Mouse (Mus musculus) C2C12 (cell line): Measurements from ENCODE around the gene Pld6. TPM values are rescaled to one million over a fixed set of nuclear protein-coding genes. Genes with fewer than 3 reads are reported as not detected.

Experiments used
- H3K27me3 ChIP-seq: one replicate; pipeline ENCODE4 v1.6.1; 2011; ENCODE audit not compliant: control insufficient read depth, insufficient read depth, insufficient read length
- H3K36me3 ChIP-seq: one replicate; pipeline ENCODE4 v1.6.1; 2011; ENCODE audit not compliant: control insufficient read depth, insufficient read depth
- H3K4me3 ChIP-seq: one replicate; pipeline ENCODE4 v1.5.1; 2011; ENCODE audit warnings: mild to moderate bottlenecking, control low read depth; ENCODE audit not compliant: poor library complexity, insufficient read depth, severe bottlenecking
- H3K79me2 ChIP-seq: one replicate; pipeline ENCODE4 v1.6.1; 2011; ENCODE audit not compliant: control insufficient read depth, insufficient read depth
- H3K79me3 ChIP-seq: one replicate; pipeline ENCODE4 v1.6.1; 2011; ENCODE audit warnings: low read depth, control low read depth
- H3ac ChIP-seq: one replicate; pipeline ENCODE3; 2011; ENCODE audit warnings: low read depth; ENCODE audit not compliant: control insufficient read depth, insufficient read length
- CEBPB ChIP-seq: IDR thresholded peaks from one replicate; pipeline ENCODE4 v1.6.1; 2011; ENCODE audit warnings: low read depth, mild to moderate bottlenecking, control low read depth, moderate library complexity
- CTCF ChIP-seq: IDR thresholded peaks from one replicate; pipeline ENCODE4 v1.5.1; 2011; ENCODE audit not compliant: control insufficient read depth, insufficient read depth, insufficient read length
- FOSL1 ChIP-seq: IDR thresholded peaks from one replicate; pipeline ENCODE4 v1.8.0; 2011; ENCODE audit warnings: mild to moderate bottlenecking, low read length; ENCODE audit not compliant: poor library complexity, insufficient read depth, severe bottlenecking
- MAX ChIP-seq: IDR thresholded peaks from one replicate; pipeline ENCODE4 v1.6.1; 2011; ENCODE audit warnings: mild to moderate bottlenecking, control low read depth
- MYOD1 ChIP-seq: IDR thresholded peaks from one replicate; pipeline ENCODE4 v1.6.1; 2011; ENCODE audit warnings: low read depth; ENCODE audit not compliant: control insufficient read depth, insufficient read length
- MYOG ChIP-seq: IDR thresholded peaks from one replicate; pipeline ENCODE4 v1.6.1; 2011; ENCODE audit not compliant: control insufficient read depth, insufficient read length; ENCODE audit errors: extremely low read depth
- USF1 ChIP-seq: IDR thresholded peaks from one replicate; pipeline ENCODE4 v1.6.1; 2011; ENCODE audit warnings: low read depth, mild to moderate bottlenecking, control low read depth, moderate library complexity
- polyA plus RNA-seq: library from polyadenylated mRNA; unstranded; fragments of >200 nt; fragmentation: generic; extraction: Trizol; gene quantifications from one replicate; pipeline ENCODE4 v1.2.1, GENCODE M21; 2012; ENCODE audit warnings: missing spikeins

Gene Pld6
- polyA plus RNA-seq, 1 experiment: 0.02 TPM

- peaks cover 93% of the 10 kb centered on the region for H3K36me3 ChIP-seq
- no peak overlapping the region for H3K4me3 ChIP-seq
Measured at GRCm38 (mm10) chr11:59769307-59769706, 18.1 kb downstream of the Pld6 start.

GRCm38 (mm10) chr11:59760796-59761195 is 26.6 kb downstream of the Pld6 start:
- Histone ChIP-seq H3ac (no peak overlapping the region), H3K4me3 (no peak overlapping the region), H3K79me3 (no peaks in the 10 kb centered on the region), H3K79me2 (peaks cover 4% of the 10 kb centered on the region), H3K36me3 (peaks cover 95% of the 10 kb centered on the region), H3K27me3 (no peaks in the 10 kb centered on the region)
- TF ChIP-seq USF1 (no peak), MAX (no peak), MYOG (no peak), CEBPB (no peak), MYOD1 (no peak), CTCF (no peak), FOSL1 (no peak)

More at GRCm38 (mm10) chr11:59769307-59769706, 18.1 kb downstream of the Pld6 start:
- Histone ChIP-seq H3K79me3 (no peaks in the 10 kb centered on the region), H3K27me3 (no peaks in the 10 kb centered on the region), H3ac (no peak overlapping the region), H3K79me2 (no peaks in the 10 kb centered on the region)
- TF ChIP-seq USF1 (no peak), FOSL1 (no peak), MAX (no peak), CTCF (no peak), CEBPB (no peak), MYOD1 (no peak), MYOG (no peak)

- H3K27me3 ChIP-seq: no peaks in the 10 kb centered on the region
- H3K79me3 ChIP-seq: no peaks in the 10 kb centered on the region
- peaks cover 95% of the 10 kb centered on the region for H3K36me3 ChIP-seq
Measured at GRCm38 (mm10) chr11:59759626-59760025, 27.8 kb downstream of the Pld6 start.

GRCm38 (mm10) chr11:59759178-59759577 is 28.3 kb downstream of the Pld6 start:
- H3K79me3 ChIP-seq: no peaks in the 10 kb centered on the region
- no peak overlapping the region for H3K4me3 ChIP-seq
- no peak overlapping the region for H3ac ChIP-seq
- no peaks in the 10 kb centered on the region for H3K27me3 ChIP-seq
- H3K36me3 ChIP-seq: peaks cover 94% of the 10 kb centered on the region
- H3K79me2 ChIP-seq: peaks cover 4% of the 10 kb centered on the region
- TF ChIP-seq MAX (no peak), MYOG (no peak), FOSL1 (no peak), CEBPB (no peak), USF1 (no peak), CTCF (no peak)

More at GRCm38 (mm10) chr11:59759626-59760025, 27.8 kb downstream of the Pld6 start:
- H3ac ChIP-seq: no peak overlapping the region
- no peak overlapping the region for H3K4me3 ChIP-seq
- TF ChIP-seq CEBPB (no peak), MYOD1 (no peak), FOSL1 (no peak), MYOG (no peak), MAX (no peak), CTCF (no peak), USF1 (no peak)
- peaks cover 4% of the 10 kb centered on the region for H3K79me2 ChIP-seq

- no peaks in the 10 kb centered on the region for H3K27me3 ChIP-seq
- TF ChIP-seq FOSL1 (no peak), MAX (no peak), CTCF (no peak)
- no peaks in the 10 kb centered on the region for H3K79me3 ChIP-seq
- peaks cover 4% of the 10 kb centered on the region for H3K79me2 ChIP-seq
- H3K36me3 ChIP-seq: peaks cover 94% of the 10 kb centered on the region
- no peak overlapping the region for H3ac ChIP-seq
- no peak overlapping the region for H3K4me3 ChIP-seq
Measured at GRCm38 (mm10) chr11:59758191-59758985, 29.1 kb downstream of the Pld6 start.

GRCm38 (mm10) chr11:59756351-59756750 is 31.1 kb downstream of the Pld6 start:
- no peak for TF ChIP-seq MAX
- no peak for TF ChIP-seq USF1
- TF ChIP-seq CEBPB: no peak
- TF ChIP-seq FOSL1: no peak
- TF ChIP-seq CTCF: no peak
- TF ChIP-seq MYOD1: no peak
- TF ChIP-seq MYOG: no peak
- peaks cover 96% of the 10 kb centered on the region for H3K36me3 ChIP-seq

More at GRCm38 (mm10) chr11:59756351-59756750, 31.1 kb downstream of the Pld6 start:
- H3K79me3 ChIP-seq: no peaks in the 10 kb centered on the region
- H3K79me2 ChIP-seq: peaks cover 4% of the 10 kb centered on the region
- no peaks in the 10 kb centered on the region for H3K27me3 ChIP-seq
- no peak overlapping the region for H3K4me3 ChIP-seq
- H3ac ChIP-seq: no peak overlapping the region
